Mouse (Mus musculus) 416B (cell line): ENCODE measurements around the gene Hadha.
A peak's percentile ranks its signal among the peaks of the same experiment; 100 is the strongest.

Experiments used
- DNase-seq: peaks from one replicate; pipeline ENCODE4 v3.0.0; 2011; ENCODE audit warnings: low read depth

Gene Hadha

GRCm38 (mm10) chr5:30111771-30112170, 43.2 kb downstream of the Hadha start:
- DNase-seq: no peak

GRCm38 (mm10) chr5:30111126-30111525, 43.8 kb downstream of the Hadha start:
- DNase-seq: no peak

DNA sequence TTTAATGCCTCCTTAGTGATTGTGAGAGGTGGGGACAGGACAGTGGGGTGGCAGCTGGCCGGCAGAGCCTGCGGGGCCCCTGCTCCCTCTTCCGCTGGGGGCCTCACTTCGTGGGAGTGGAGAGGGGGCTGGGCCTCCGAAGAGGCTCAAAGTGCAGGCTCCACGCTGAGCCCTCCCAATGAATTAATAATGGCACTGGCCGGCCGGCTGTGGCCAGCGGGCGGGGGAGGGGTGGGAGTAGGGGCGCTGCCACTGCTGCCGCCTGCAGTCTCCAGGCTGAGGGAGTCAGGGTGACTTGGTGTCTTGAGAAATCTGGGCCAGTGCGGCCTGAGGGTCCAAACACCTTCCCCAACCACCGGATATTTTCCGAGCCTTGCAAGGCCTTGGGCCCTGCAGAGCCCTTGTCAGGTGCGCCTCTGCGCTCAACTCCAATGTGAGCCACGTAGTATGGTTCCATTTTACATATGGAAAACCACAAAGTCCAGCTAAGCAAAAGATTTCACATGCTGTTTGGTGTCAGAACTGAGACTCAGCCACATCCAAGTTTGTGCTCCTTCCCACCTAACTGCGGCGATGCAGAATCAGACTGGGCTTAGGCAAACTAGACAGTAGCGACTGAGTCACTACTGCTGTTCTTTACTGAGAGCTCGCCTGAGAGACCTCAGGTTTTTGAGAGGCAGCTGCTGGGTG, 44.4 kb downstream of the Hadha start:
- no peak for DNase-seq

- DNase-seq: no peak
These were observed 45.1 kb downstream of the Hadha start for GRCm38 (mm10) chr5:30109899-30110298.

DNA sequence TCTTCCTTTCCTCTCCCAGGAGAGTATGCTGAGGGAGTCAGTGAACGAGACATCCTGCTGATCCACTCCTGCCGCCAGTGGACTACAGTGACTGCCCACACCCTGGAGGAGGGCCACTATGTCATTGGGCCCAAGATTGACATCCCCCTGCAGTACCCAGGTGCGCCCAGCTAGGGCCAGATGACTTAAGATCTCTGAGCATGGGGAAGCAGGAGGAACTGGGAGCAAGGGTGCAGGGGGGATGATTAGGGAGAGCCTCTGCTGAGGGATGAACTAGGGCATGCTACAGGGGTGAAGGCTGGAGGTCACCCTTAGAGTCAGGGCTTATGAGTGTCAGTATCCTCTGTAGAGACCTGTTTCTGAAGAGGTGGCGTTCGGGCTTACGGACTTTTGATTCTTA, 46.7 kb downstream of the Hadha start:
- DNase-seq: no peak

GRCm38 (mm10) chr5:30107611-30108041, 47.3 kb downstream of the Hadha start:
- DNase-seq: no peak

- DNase-seq: no peak
These were observed 47.8 kb downstream of the Hadha start for GRCm38 (mm10) chr5:30107186-30107585.

DNA sequence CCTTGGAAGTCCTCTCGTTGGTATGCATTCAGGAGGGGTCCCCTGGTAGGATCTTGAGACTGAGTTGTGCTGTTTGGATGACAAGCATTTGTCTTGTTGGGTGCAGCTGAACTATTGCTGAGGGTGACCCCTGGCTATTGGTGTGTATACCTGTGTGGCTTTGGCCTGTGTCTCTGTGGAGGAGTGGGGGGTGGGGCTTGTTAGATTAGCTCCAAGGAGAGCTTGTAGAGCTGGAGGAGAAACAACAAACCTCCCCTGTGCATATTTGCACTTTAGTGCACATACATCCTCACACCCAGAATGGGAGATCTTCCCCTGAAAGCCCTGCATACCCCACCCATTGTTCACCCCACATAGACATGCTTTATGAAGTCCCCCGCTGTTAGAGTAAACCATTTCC, 48.2 kb downstream of the Hadha start:
- DNase-seq: no peak

- no peak for DNase-seq
These were observed 49.2 kb downstream of the Hadha start, which contains the start of gene 3110082J24Rik for GRCm38 (mm10) chr5:30105668-30106300. Gene 3110082J24Rik (minus strand): TSS chr5:30106086.

GRCm38 (mm10) chr5:30104841-30105667, 49.9 kb downstream of the Hadha start, which contains the start of gene Garem2:
Gene Garem2 (plus strand): TSS chr5:30105161.
- DNase-seq: no peak

DNA sequence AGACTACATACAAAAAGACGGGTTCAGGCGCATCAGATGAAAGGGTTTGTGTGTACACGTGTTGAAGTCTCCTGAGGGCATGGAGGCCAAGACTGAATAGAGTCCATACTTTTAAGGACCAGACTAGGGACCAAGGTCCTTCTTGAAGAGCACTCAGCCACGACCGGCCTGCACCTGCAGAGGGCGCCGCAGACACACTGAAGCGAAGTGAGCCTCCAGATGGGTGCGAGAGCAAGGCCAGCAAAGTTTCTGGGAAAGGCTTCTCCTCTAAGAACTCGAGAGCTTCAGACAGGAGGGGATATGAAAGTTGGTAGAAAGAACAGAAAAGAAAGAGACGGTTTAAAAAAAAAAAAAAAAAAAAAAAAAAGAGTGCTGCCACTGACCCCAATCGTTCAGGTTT, 50.6 kb downstream of the Hadha start:
- no peak for DNase-seq

- DNase-seq: no peak
These were observed 51.6 kb downstream of the Hadha start for GRCm38 (mm10) chr5:30103340-30103739.

DNA sequence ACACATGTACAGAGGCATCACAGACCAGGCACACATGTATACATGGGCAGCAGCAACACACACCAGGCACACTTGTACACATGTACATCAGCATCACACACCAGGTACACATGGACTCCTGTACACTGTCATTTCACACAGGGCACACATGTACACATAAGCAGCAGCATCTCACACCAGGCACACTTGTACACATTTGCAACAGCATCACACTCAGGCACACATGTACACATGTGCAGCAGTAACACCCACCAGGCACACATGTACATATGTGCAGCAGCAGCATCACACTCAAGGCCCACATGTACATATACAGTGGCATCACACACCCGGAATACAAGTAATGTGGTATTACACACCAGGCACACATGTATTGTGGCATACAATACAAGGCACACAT, 56.7 kb downstream of the Hadha start:
- no peak for DNase-seq

DNA sequence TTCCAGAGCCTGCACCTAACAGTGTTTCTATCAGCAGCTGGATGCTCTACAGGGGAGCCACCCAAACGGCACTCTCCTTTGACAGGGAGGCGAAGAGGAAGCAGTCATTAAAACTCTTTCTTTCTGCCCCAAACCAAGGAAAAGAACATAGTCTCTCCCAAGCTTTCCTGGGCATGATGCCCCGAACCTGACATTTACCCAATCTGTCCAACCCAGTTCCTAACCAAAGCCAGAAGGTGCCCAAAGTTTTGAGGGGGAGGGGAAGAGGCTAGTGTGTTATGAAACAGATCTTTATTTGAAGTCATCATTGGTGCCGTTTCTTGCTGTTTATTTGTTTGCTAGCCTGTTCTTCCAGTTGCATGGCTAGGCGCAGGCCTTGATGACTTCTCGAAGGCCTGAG, 59.2 kb downstream of the Hadha start:
- no peak for DNase-seq

DNA sequence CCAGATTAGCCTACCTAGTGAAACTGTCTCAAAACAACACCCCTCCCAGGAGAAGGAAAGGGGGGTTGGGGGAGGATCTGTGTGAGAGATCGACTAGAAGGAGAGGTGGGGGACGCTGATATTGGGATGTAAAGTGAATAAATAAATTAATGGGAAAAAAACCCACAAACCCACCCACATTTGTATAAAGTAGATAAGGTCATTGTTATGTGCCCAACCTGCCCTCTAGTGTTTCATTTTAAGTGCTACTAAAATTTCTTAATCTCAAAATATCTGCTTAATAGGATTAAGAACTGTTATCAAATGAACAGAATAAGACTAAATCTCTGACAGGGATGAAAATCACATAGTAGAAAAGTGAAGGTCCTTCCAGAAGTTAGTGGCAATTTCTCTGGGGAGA, 60.6 kb downstream of the Hadha start:
- peak; percentile 64 for DNase-seq

DNA sequence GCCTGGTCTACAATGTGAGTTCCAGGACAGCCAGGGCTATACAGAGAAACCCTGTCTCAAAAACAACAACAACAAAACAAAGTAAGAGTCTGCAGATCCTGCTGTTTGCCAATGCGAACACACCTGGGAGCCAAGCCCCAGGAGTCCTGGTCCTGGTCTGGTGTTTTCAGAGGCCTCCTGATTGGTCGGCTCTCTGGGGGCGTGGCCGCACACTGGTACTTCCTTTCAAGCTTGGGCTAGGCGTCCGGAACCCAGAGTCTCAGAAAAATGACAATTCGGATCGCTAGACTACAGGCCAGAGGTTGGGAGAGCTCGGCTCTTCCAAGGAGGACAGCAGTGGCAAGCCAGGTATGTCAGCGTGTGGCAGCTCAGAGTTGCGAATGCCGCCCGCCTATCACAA, 62.3 kb downstream of the Hadha start:
- peak; percentile 78 for DNase-seq

DNA sequence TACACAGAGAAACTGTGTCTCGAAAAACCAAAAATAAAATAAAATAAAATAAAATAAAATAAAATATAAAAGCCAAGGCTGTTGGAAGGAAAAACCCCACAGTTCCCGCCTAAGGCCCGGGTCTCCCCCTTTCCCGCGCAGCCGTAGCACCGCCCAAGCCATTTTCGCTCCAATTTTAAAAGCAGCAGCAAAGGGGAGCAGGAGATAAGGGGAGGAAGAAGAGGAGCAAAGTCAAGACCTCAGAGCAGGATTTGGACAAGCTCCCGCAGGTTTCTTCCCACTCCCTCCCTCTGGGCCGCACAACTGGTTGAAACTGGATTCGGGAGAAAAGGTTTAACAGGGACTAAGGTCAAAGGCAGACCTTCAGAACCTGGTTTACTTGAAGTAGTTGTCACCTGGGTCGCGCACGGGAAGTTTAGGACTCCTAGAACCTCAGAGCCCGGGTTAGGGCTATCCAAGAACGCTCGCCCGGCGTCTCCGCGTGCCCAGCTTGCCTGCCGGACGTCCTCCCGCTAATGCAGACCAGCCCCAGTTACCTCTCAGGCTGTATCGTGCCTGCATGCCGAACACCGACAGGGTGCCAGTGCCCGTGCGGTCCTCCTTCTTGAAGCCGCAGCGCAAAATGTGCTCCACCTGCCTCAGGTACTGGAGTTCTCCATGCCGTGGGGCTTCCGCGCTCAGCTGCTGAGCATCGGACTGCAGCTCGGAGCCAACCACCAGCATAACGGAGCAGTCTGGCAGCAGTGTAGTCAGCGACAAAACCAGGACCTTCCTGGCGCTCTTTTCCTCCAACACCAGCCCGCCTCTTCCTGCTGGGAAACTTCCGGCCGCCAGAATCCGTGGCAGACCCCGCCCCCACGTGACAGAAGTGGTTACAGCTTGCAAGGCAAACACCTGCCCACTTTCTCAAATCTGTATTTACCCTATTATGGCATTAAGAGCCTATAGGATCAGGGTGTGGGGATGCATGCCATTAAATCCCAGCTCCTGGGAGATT, 81.8 kb downstream of the Hadha start, which contains the start of gene Tyms:
Gene Tyms, minus strand, starts transcription at position 793 of the 997 bp plus-strand sequence.
- DNase-seq: peak; percentile 94

DNA sequence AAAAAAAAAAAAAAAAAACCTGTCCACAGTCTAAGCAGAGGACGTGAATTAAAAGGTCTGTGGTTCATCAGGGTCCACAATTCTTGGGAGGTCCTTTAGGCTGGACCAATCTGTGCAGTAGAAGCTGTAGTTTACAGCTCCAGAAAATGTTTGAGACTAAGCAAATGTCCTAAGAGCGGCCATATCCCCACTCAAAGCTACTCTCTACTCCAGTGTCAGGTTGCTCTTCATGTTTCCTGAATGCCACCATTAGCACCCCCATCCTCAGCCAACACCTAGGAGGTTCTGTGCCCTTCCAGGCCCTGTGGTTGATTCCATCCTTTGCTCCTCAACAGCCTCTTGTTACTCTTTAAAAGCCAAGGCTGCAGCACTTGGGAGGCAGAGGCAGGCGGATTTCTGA, 82.6 kb downstream of the Hadha start:
- peak; percentile 39 for DNase-seq

- DNase-seq: no peak
These were observed 83.3 kb downstream of the Hadha start for GRCm38 (mm10) chr5:30071677-30072076.
